Mouse (Mus musculus): ENCODE measurements around the gene Tshr. TPM values are rescaled to one million over a fixed set of nuclear protein-coding genes. Genes with fewer than 3 reads are reported as not detected.

Gene Tshr
- polyA plus RNA-seq, 1 experiment from 2014 or later: 1.2 TPM

DNA sequence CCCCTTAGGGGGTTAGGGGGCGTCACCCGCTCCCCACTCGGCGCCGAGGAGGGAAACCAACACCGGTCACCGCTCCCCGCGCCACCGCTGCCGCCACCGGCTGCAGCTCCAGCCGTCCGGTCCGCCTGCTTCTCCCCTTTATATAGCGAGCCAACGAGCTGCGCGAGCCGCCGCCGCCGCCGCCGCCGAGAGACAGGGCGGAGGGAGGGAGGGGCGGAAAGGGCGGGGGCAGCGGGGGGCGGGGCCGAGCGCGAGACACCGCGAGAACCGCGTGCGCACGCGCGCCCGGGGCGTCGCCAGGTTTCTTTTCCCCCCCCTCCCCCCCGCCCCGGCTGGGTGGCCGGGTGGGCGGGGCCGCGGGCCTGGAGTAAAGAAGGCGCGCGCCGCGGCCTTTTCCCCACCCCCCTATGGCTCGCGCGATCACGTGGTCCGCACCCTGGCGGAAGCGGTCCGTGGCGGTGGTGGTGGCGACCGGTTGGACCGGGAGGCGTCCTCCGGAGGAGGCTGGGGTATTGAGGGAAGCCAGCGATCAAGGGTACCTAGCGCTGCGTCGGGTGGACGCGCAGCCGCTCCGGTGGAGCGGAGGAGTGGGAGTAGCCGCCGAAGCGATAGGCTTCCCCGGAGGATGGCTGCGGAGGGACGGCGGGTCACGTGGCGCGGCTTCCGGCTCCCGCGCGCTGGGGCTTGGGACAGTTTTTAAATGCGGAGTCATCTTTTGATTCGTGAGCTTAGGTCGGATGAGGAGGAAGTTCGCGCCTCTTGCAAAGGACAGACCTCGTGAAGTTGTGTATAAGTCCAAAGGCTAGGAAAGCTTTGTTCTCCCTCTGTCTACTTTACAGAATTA, 205.7 kb downstream of the Tshr start, which contains the start of gene Gtf2a1:
Gene Gtf2a1 (minus strand): TSS at position 641 of the 844 bp plus-strand sequence.
- Histone ChIP-seq H3K4me2 (peak within 1 kb of the TSS; percentile 72), H3K9ac (peak within 1 kb of the TSS; percentile 100), H3K27ac (peak within 1 kb of the TSS; percentile 100), H3K4me3 (peak within 1 kb of the TSS; percentile 94), H3K9me3 (replicated peaks) (no peaks in the 10 kb centered on the region), H3K36me3 (ENCODE audit: poor library complexity, severe bottlenecking) (peaks cover 8% of the 10 kb centered on the region), H3K4me1 (peaks cover 19% of the 10 kb centered on the region), H3K27me3 (no peaks in the 10 kb centered on the region)
- ATAC-seq: peak; percentile 82
- under 1% methylated on average over 54 of the region's 99 CpGs for WGBS

- peaks cover 3% of the 10 kb centered on the region for H3K36me3 ChIP-seq (ENCODE audit: poor library complexity, severe bottlenecking)
- peak overlapping the region; percentile 100 for H3K9ac ChIP-seq
- ATAC-seq: no peak
- H3K27me3 ChIP-seq: no peaks in the 10 kb centered on the region
- H3K4me2 ChIP-seq: peak overlapping the region; percentile 72
- WGBS: 28% methylated on average over 6 of the region's 6 CpGs
- peak overlapping the region; percentile 100 for H3K27ac ChIP-seq
- peak overlapping the region; percentile 94 for H3K4me3 ChIP-seq
- H3K9me3 ChIP-seq (replicated peaks): no peaks in the 10 kb centered on the region
- H3K4me1 ChIP-seq: peaks cover 16% of the 10 kb centered on the region
Measured at GRCm38 (mm10) chr12:91590716-91591115, 206.4 kb downstream of the Tshr start.

DNA sequence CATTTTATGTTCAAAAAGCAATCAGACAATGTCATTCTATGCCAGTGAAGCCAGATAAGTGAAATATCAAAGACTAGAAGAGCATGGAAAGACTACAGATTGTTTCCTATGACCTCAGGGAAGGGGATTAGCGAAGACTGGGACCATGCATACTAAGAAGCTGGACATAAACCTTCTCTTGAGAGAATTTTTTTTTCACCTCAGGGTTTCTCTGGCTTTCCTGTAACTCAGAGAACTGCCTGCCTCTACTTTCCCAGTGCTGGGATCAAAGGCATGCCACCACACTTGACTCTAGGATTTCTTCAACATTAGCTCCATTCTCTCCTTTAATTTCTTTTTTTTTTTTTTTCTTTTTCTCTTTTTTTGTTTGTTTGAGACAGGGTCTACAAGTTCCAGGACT, 206.8 kb downstream of the Tshr start:
- Histone ChIP-seq H3K27me3 (no peaks in the 10 kb centered on the region), H3K27ac (0 out of 2 replicates have a peak overlapping the region, but pooled peaks have one; percentile 100), H3K36me3 (ENCODE audit: poor library complexity, severe bottlenecking) (no peaks in the 10 kb centered on the region), H3K4me3 (peak overlapping the region; percentile 94), H3K4me2 (peak overlapping the region; percentile 72), H3K4me1 (peaks cover 16% of the 10 kb centered on the region), H3K9ac (peak overlapping the region; percentile 100), H3K9me3 (replicated peaks) (no peaks in the 10 kb centered on the region)
- WGBS: 62% methylated on average over 1 of the region's 1 CpGs
- no peak for ATAC-seq

DNA sequence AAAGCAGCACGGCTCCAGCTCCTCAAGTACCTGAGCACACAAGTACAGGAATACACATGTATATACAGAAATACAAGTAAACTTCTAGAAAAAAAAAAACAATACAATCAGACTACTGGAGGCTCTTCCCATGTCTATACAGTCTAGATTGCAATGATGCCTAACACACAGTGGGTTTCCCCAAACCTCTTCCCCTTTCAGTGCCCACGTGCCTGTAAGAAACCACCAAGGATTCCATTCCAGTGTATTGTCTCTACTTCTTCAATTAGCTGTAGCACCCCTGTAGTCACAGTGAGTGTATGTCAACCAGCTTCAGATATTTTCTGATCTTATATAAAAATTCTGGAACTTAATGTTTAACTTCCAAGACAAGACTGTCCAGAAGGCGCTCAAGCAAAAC, 207.8 kb downstream of the Tshr start:
- ATAC-seq: no peak
- WGBS: 93% methylated on average over 3 of the region's 3 CpGs
- H3K36me3 ChIP-seq (ENCODE audit: poor library complexity, severe bottlenecking): no peaks in the 10 kb centered on the region

More for the DNA sequence above, 207.8 kb downstream of the Tshr start:
- Histone ChIP-seq H3K27ac (no peak overlapping the region), H3K4me2 (no peak overlapping the region), H3K9ac (no peak overlapping the region), H3K9me3 (replicated peaks) (no peaks in the 10 kb centered on the region), H3K27me3 (no peaks in the 10 kb centered on the region), H3K4me1 (peaks cover 12% of the 10 kb centered on the region), H3K4me3 (no peak overlapping the region)

Other genes starting within 250 kb of the Tshr start
- 8.9 and 9.9 TPM in 2 replicates for gene Cep128, start 154 bp upstream of the Tshr start, polyA plus RNA-seq (2015; fragmentation: Nextera tagmentation; extraction: Ambion mirVana)
- 62.5 and 69.4 TPM in 2 replicates for gene Gtf2a1, start 205.9 kb downstream of the Tshr start, polyA plus RNA-seq (2015; fragmentation: Nextera tagmentation; extraction: Ambion mirVana)